16 mouse cellular contexts compared by ENCODE assay signal in the genomic region with DNA sequence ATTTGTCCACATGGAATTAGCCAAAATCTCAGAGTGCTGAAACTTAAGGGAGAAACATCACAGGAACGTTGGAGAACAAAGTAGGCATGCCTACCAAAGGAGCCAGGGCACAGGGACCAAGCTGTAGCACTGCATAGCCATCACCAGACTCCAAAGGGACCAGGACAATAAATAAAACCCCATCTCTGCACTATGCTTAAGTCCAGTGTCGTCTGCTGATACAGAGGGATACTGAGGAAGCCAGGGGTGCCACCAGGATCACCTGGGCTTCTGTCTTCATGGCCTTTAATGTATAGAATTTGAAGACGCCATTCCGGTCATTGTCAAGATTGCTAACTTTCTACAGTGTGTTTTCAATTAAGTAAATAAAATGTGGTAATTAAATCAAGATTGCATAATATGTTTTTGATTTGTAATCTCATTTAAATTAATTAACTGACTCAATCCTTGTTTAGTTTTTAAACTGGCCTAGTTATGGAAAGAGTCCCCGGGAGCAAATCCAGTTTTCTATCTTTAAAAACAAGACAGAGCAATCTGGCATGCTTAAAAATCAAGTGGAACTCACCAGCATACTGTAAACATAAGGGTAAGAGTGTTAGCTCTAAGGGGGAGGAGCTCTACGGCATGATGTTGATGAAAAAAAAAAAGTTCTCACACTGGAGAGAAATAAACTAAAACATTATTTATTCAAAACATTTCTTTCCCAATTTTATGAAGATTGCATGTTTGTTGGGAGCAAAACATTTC.
DNase-seq lines count a peak whose midpoint lies in the region; ATAC-seq and TF ChIP-seq lines count a peak whose summit lies in the region.
"Had no signal": no experiment of that assay in that cellular context is flagged by ENCODE, and none has a peak within 500 bp of the region (broad histone marks: within the 10 kb centered on the region; RNA-seq: fewer than 3 reads in every experiment).

No protein-coding gene starts in this region.

- no peaks in the 10 kb centered on the region for H3K9me3 ChIP-seq in forebrain, embryonic 15.5 days
- H3K9me3 ChIP-seq in forebrain, embryonic 10.5 days: no peaks in the 10 kb centered on the region
- no peaks in the 10 kb centered on the region for H3K9me3 ChIP-seq in heart, embryonic 15.5 days (replicated peaks)
- H3K9me3 ChIP-seq in embryonic facial prominence, embryonic 15.5 days (replicated peaks): no peaks in the 10 kb centered on the region
- H3K9me3 ChIP-seq: hindbrain, embryonic 13.5 days had no signal

- peaks cover 17% of the 10 kb centered on the region; the same call in 1 of the 2 replicates for H3K79me2 ChIP-seq in liver, adult 2 months (ENCODE audit: control insufficient read depth, insufficient read depth, low read length)

- no peak for DNase-seq in forebrain, embryonic 10.5 days (ENCODE audit: extremely low spot score, low spot score)
- DNase-seq in heart, adult 9 months (ENCODE audit: low spot score in 2 of 2): no peak
- DNase-seq in liver, adult 2 months (ENCODE audit: extremely low read depth, low read depth, low spot score): peak; percentile 65
- no peak for DNase-seq in liver
- DNase-seq in retina, embryonic 14.5 days (ENCODE audit: low spot score): no peak
- DNase-seq: adrenal gland, postnatal 14 days; cerebellum, adult 9-10 months; midbrain, embryonic 14.5 days; right cerebral cortex, postnatal 14 days; thymus, adult 18-20 months had no signal

- H3K4me3 ChIP-seq in forebrain, embryonic 15.5 days: no peak overlapping the region
- H3K4me3 ChIP-seq in forebrain, embryonic 10.5 days: no peak overlapping the region
- no peak overlapping the region for H3K4me3 ChIP-seq in heart, embryonic 15.5 days
- H3K4me3 ChIP-seq in liver, adult 2 months (ENCODE audit: insufficient read depth, low read depth, low read length): no peak overlapping the region
- H3K4me3 ChIP-seq in embryonic facial prominence, embryonic 15.5 days (replicated peaks): no peak overlapping the region
- H3K4me3 ChIP-seq: erythroblast, embryonic 14.5 days; hindbrain, embryonic 13.5 days had no signal

- no peak overlapping the region for H3K4me2 ChIP-seq in forebrain, embryonic 15.5 days (replicated peaks)
- H3K4me2 ChIP-seq in heart, embryonic 15.5 days: no peak overlapping the region
- peak overlapping the region; percentile 32 for H3K4me2 ChIP-seq in embryonic facial prominence, embryonic 15.5 days (replicated peaks)
- H3K4me2 ChIP-seq: hindbrain, embryonic 13.5 days had no signal

- 54% methylated on average over 6 of the region's 6 CpGs for WGBS in forebrain, embryonic 15.5 days
- WGBS in forebrain, embryonic 10.5 days: 68% methylated on average over 6 of the region's 6 CpGs
- WGBS in heart, embryonic 15.5 days: 65% methylated on average over 6 of the region's 6 CpGs
- 25% methylated on average over 6 of the region's 6 CpGs for WGBS in liver, adult 2 months
- 26% methylated on average over 6 of the region's 6 CpGs for WGBS in embryonic facial prominence, embryonic 15.5 days

- TF ChIP-seq CTCF in liver, adult 2 months (IDR thresholded peaks at IDR 0.05; ENCODE audit: low read depth, low read length): no peak

- no peak for TF ChIP-seq POLR2A in liver, adult 2 months (IDR thresholded peaks at IDR 0.05; ENCODE audit: extremely low read depth, insufficient read depth, low read length)

- H3K4me1 ChIP-seq in forebrain, embryonic 15.5 days: peaks cover 45% of the 10 kb centered on the region
- peaks cover 19% of the 10 kb centered on the region for H3K4me1 ChIP-seq in forebrain, embryonic 10.5 days
- peaks cover 47% of the 10 kb centered on the region for H3K4me1 ChIP-seq in heart, embryonic 15.5 days (replicated peaks)
- H3K4me1 ChIP-seq in liver, adult 2 months (ENCODE audit: control insufficient read depth, insufficient read depth, low read length): peaks cover 31% of the 10 kb centered on the region
- peaks cover 30% of the 10 kb centered on the region for H3K4me1 ChIP-seq in embryonic facial prominence, embryonic 15.5 days

- H3K27ac ChIP-seq in forebrain, embryonic 15.5 days (replicated peaks): peak overlapping the region; percentile 31
- no peak overlapping the region for H3K27ac ChIP-seq in forebrain, embryonic 10.5 days
- peak overlapping the region; percentile 22; the same call in 1 of the 2 replicates for H3K27ac ChIP-seq in heart, embryonic 15.5 days
- peak overlapping the region; percentile 92 for H3K27ac ChIP-seq in liver, adult 2 months (replicated peaks; ENCODE audit: insufficient read depth, low read depth, low read length)
- H3K27ac ChIP-seq in embryonic facial prominence, embryonic 15.5 days (replicated peaks): peak overlapping the region; percentile 80
- H3K27ac ChIP-seq: hindbrain, embryonic 13.5 days had no signal

- H3K9ac ChIP-seq in forebrain, embryonic 15.5 days (replicated peaks): no peak overlapping the region
- H3K9ac ChIP-seq in heart, embryonic 15.5 days: no peak overlapping the region
- H3K9ac ChIP-seq in liver, adult 2 months (ENCODE audit: low read depth, low read length): no peak overlapping the region
- H3K9ac ChIP-seq in embryonic facial prominence, embryonic 15.5 days: no peak overlapping the region
- H3K9ac ChIP-seq: hindbrain, embryonic 13.5 days had no signal

- no peaks in the 10 kb centered on the region for H3K27me3 ChIP-seq in forebrain, embryonic 15.5 days
- H3K27me3 ChIP-seq in forebrain, embryonic 10.5 days (ENCODE audit: poor library complexity, severe bottlenecking): no peaks in the 10 kb centered on the region
- no peaks in the 10 kb centered on the region for H3K27me3 ChIP-seq in heart, embryonic 15.5 days
- H3K27me3 ChIP-seq in liver, adult 2 months (ENCODE audit: control insufficient read depth, insufficient read depth, low read length): no peaks in the 10 kb centered on the region
- no peaks in the 10 kb centered on the region for H3K27me3 ChIP-seq in embryonic facial prominence, embryonic 15.5 days
- H3K27me3 ChIP-seq: CH12.LX; hindbrain, embryonic 13.5 days had no signal

- no peak for ATAC-seq in forebrain, embryonic 15.5 days (replicated peaks)
- ATAC-seq in heart, embryonic 15.5 days (replicated peaks; ENCODE audit: insufficient number of reproducible peaks, insufficient read depth, low FRiP score, low read depth): no peak
- ATAC-seq in embryonic facial prominence, embryonic 15.5 days (ENCODE audit: insufficient number of reproducible peaks, low FRiP score, low TSS enrichment, low read depth): no peak

- H3K36me3 ChIP-seq in forebrain, embryonic 15.5 days: no peaks in the 10 kb centered on the region
- H3K36me3 ChIP-seq in forebrain, embryonic 10.5 days (replicated peaks): no peaks in the 10 kb centered on the region; the same call in 1 of the 2 replicates
- peaks cover 2% of the 10 kb centered on the region; the same call in 1 of the 2 replicates for H3K36me3 ChIP-seq in heart, embryonic 15.5 days
- no peaks in the 10 kb centered on the region for H3K36me3 ChIP-seq in liver, adult 2 months (ENCODE audit: control insufficient read depth, insufficient read depth, low read length)
- H3K36me3 ChIP-seq in embryonic facial prominence, embryonic 15.5 days: no peaks in the 10 kb centered on the region
- H3K36me3 ChIP-seq: hindbrain, embryonic 13.5 days had no signal
